Mouse (Mus musculus) kidney, postnatal 0 days (tissue): ENCODE data around the gene Siva1. TPM values are rescaled to one million over a fixed set of nuclear protein-coding genes. Genes with fewer than 3 reads are reported as not detected.

ENCODE experiments used
- ATAC-seq: fragments of 200-750 bp; cut with Nextera tagmentation; replicated peaks from 2 replicates; pipeline ENCODE4 v1.8.0; 2017; ENCODE audit warnings: low read depth, moderate number of reproducible peaks, moderate TSS enrichment, moderate library complexity; ENCODE audit not compliant: low FRiP score
- DNase-seq: peaks from one replicate; pipeline ENCODE4 v3.0.0-alpha.2; 2016; ENCODE audit warnings: low spot score
- H3K27ac ChIP-seq: fragments of 300-500 bp; sonication (generic); 2 replicates; pipeline ENCODE4 v1.5.1; 2014; ENCODE audit warnings: mild to moderate bottlenecking
- H3K27me3 ChIP-seq: fragments of 300-500 bp; sonication (generic); 2 replicates; pipeline ENCODE4 v1.6.1; 2014; ENCODE audit warnings: low read length, mixed read lengths; ENCODE audit not compliant: insufficient read depth
- H3K36me3 ChIP-seq: fragments of 300-500 bp; sonication (generic); 2 replicates; pipeline ENCODE4 v1.6.1; 2014; ENCODE audit warnings: low read length, mixed read lengths; ENCODE audit not compliant: insufficient read depth
- H3K4me1 ChIP-seq: fragments of 300-500 bp; sonication (generic); replicated peaks from 2 replicates; pipeline ENCODE4 v1.6.1; 2014; ENCODE audit warnings: antibody characterized with exemption, low read length, mixed read lengths; ENCODE audit not compliant: insufficient read depth
- H3K4me2 ChIP-seq: fragments of 300-500 bp; sonication (generic); 2 replicates; pipeline ENCODE4 v1.6.1; 2014; ENCODE audit warnings: mild to moderate bottlenecking, low read length, moderate library complexity, mixed read lengths
- H3K4me3 ChIP-seq: fragments of 300-500 bp; sonication (generic); replicated peaks from 2 replicates; pipeline ENCODE4 v1.5.1; 2014; ENCODE audit warnings: low read depth, low read length
- H3K9ac ChIP-seq: fragments of 300-500 bp; sonication (generic); 2 replicates; pipeline ENCODE4 v1.6.1; 2014; ENCODE audit warnings: low read depth, low read length
- H3K9me3 ChIP-seq: fragments of 300-500 bp; sonication (generic); replicated peaks from 2 replicates; pipeline ENCODE4 v1.6.1; 2016; ENCODE audit warnings: low read length, inconsistent platforms, mixed read lengths
- CTCF ChIP-seq: IDR thresholded peaks from 2 replicates; pipeline ENCODE4 v1.5.1; 2016; ENCODE audit warnings: antibody characterized with exemption, low read depth, mild to moderate bottlenecking, moderate library complexity
- WGBS: fragments of 180-500 bp; shearing (Covaris S2); extraction: QIAGEN DNeasy Blood & Tissue Kit; methylation state at CpG from one replicate; pipeline ENCODE4 v1.1.7; 2014; 5-methylcytosine and 5-hydroxymethylcytosine counted together
- polyA plus RNA-seq: library from polyadenylated mRNA; unstranded; fragments of >200 nt; fragmentation: Nextera tagmentation; extraction: Ambion mirVana; gene quantifications from 2 replicates; pipeline ENCODE4 v1.2.1, GENCODE M21; 2015

The Siva1 gene
- polyA plus RNA-seq, 1 experiment from 2014 or later = 209 TPM

- Histone ChIP-seq H3K4me2 (no peak overlapping the region), H3K27ac (no peak overlapping the region)
Observed at GRCm38 (mm10) chr12:112664656-112665055, 20.2 kb downstream of the Siva1 start.

GRCm38 (mm10) chr12:112665445-112665844 lies 21.0 kb downstream of the Siva1 start:
- H3K4me3 ChIP-seq = no peak overlapping the region
- H3K27me3 ChIP-seq = no peaks in the 10 kb centered on the region
- DNase-seq = peak; percentile 18
- WGBS = 28% methylated on average over 18 of the region's 18 CpGs
- H3K9me3 ChIP-seq = no peaks in the 10 kb centered on the region
- peaks cover 45% of the 10 kb centered on the region for H3K36me3 ChIP-seq
- ATAC-seq = no peak
- no peak overlapping the region for H3K9ac ChIP-seq
- H3K4me2 ChIP-seq = no peak overlapping the region
- no peak for TF ChIP-seq CTCF
- H3K4me1 ChIP-seq = peaks cover 40% of the 10 kb centered on the region; the same call in 1 of the 2 replicates
- H3K27ac ChIP-seq = no peak overlapping the region

More at GRCm38 (mm10) chr12:112664656-112665055, 20.2 kb downstream of the Siva1 start:
- WGBS = 45% methylated on average over 5 of the region's 5 CpGs
- no peak overlapping the region for H3K4me3 ChIP-seq
- peaks cover 40% of the 10 kb centered on the region; the same call in 1 of the 2 replicates for H3K4me1 ChIP-seq
- DNase-seq (no peak), ATAC-seq (no peak)
- no peaks in the 10 kb centered on the region for H3K27me3 ChIP-seq
- H3K9me3 ChIP-seq = no peaks in the 10 kb centered on the region
- no peak for TF ChIP-seq CTCF
- H3K36me3 ChIP-seq = peaks cover 39% of the 10 kb centered on the region
- no peak overlapping the region for H3K9ac ChIP-seq

- Histone ChIP-seq H3K36me3 (peaks cover 45% of the 10 kb centered on the region), H3K27ac (no peak overlapping the region), H3K4me2 (no peak overlapping the region), H3K4me3 (no peak overlapping the region), H3K27me3 (no peaks in the 10 kb centered on the region), H3K4me1 (peaks cover 39% of the 10 kb centered on the region), H3K9me3 (no peaks in the 10 kb centered on the region), H3K9ac (no peak overlapping the region)
- no peak for TF ChIP-seq CTCF
- DNase-seq (no peak), ATAC-seq (no peak)
- 78% methylated on average over 9 of the region's 9 CpGs for WGBS
Observed at GRCm38 (mm10) chr12:112665881-112666544, 21.5 kb downstream of the Siva1 start.

GRCm38 (mm10) chr12:112667619-112668297 lies 23.3 kb downstream of the Siva1 start:
- peaks cover 32% of the 10 kb centered on the region for H3K36me3 ChIP-seq
- H3K27me3 ChIP-seq = no peaks in the 10 kb centered on the region
- no peak for DNase-seq

GRCm38 (mm10) chr12:112670718-112671393 lies 26.4 kb downstream of the Siva1 start:
- no peak for DNase-seq
- 0 out of 2 replicates have a peak overlapping the region, but pooled peaks have one; percentile 40 for H3K9ac ChIP-seq
- peaks cover 48% of the 10 kb centered on the region for H3K4me1 ChIP-seq
- ATAC-seq = no peak
- peaks cover 27% of the 10 kb centered on the region for H3K36me3 ChIP-seq
- 0 out of 2 replicates have a peak overlapping the region, but pooled peaks have one; percentile 10 for H3K4me2 ChIP-seq
- no peaks in the 10 kb centered on the region for H3K9me3 ChIP-seq
- H3K4me3 ChIP-seq = no peak overlapping the region
- no peaks in the 10 kb centered on the region for H3K27me3 ChIP-seq
- peak overlapping the region; percentile 25 for H3K27ac ChIP-seq
- no peak for TF ChIP-seq CTCF
- WGBS = 30% methylated on average over 8 of the region's 9 CpGs

More at GRCm38 (mm10) chr12:112667619-112668297, 23.3 kb downstream of the Siva1 start:
- no peak for ATAC-seq
- WGBS = 66% methylated on average over 10 of the region's 10 CpGs
- H3K4me3 ChIP-seq = no peak overlapping the region
- peaks cover 43% of the 10 kb centered on the region for H3K4me1 ChIP-seq
- H3K9me3 ChIP-seq = no peaks in the 10 kb centered on the region
- no peak for TF ChIP-seq CTCF
- H3K27ac ChIP-seq = no peak overlapping the region
- H3K9ac ChIP-seq = no peak overlapping the region
- no peak overlapping the region for H3K4me2 ChIP-seq

- ATAC-seq (no peak), DNase-seq (no peak)
- Histone ChIP-seq H3K4me3 (no peak overlapping the region), H3K9ac (0 out of 2 replicates have a peak overlapping the region, but pooled peaks have one; percentile 99), H3K9me3 (no peaks in the 10 kb centered on the region), H3K36me3 (peaks cover 26% of the 10 kb centered on the region), H3K27ac (no peak overlapping the region), H3K4me2 (peak overlapping the region; percentile 79), H3K27me3 (no peaks in the 10 kb centered on the region), H3K4me1 (peaks cover 47% of the 10 kb centered on the region)
- peak; percentile 47 for TF ChIP-seq CTCF
- 77% methylated on average over 7 of the region's 7 CpGs for WGBS
Observed at GRCm38 (mm10) chr12:112671891-112672290, 27.4 kb downstream of the Siva1 start.
